Mouse (Mus musculus) ES-E14 (cell line): ENCODE results near the gene 1700034J05Rik. TPM values are rescaled to one million over a fixed set of nuclear protein-coding genes. Genes with fewer than 3 reads are reported as not detected.

Experiments used
- DNase-seq: peaks from one replicate; pipeline ENCODE4 v3.0.0-alpha.2; 2013; ENCODE audit warnings: low read depth, low spot score
- H3K27ac ChIP-seq: 2 replicates; pipeline ENCODE4 v1.5.1; 2012; ENCODE audit warnings: low read depth, mild to moderate bottlenecking, low read length, moderate library complexity, mixed read lengths; ENCODE audit not compliant: poor library complexity, insufficient read depth, severe bottlenecking
- H3K36me3 ChIP-seq: 2 replicates; pipeline ENCODE4 v1.6.1; 2012; ENCODE audit warnings: mild to moderate bottlenecking, low read length, moderate library complexity, mixed read lengths; ENCODE audit not compliant: control insufficient read depth, poor library complexity, insufficient read depth, severe bottlenecking
- H3K4me1 ChIP-seq, 2 experiments: fragments of 150-350 bp in 1 of 2; sonication (generic) in 1 of 2; 2 replicates each; pipeline ENCODE4 v1.6.1; 2012; ENCODE audit warnings: low read length in 2 of 2, mild to moderate bottlenecking in 1 of 2, mixed read lengths in 1 of 2; ENCODE audit not compliant: control insufficient read depth in 2 of 2, insufficient read depth in 2 of 2, poor library complexity in 1 of 2
- H3K4me3 ChIP-seq, 2 experiments: fragments of 150-350 bp in 1 of 2; sonication (generic) in 1 of 2; 2 replicates each; pipeline ENCODE4 v1.5.1; 2012; ENCODE audit warnings: low read length in 2 of 2, low read depth in 1 of 2, mild to moderate bottlenecking in 1 of 2, mixed read lengths in 1 of 2; ENCODE audit not compliant: insufficient read depth in 1 of 2, poor library complexity in 1 of 2, severe bottlenecking in 1 of 2
- H3K9ac ChIP-seq: 2 replicates; pipeline ENCODE4 v1.6.1; 2012; ENCODE audit warnings: low read depth, mild to moderate bottlenecking, low read length, mixed read lengths; ENCODE audit not compliant: poor library complexity, insufficient read depth, severe bottlenecking
- H3K9me3 ChIP-seq: fragments of 150-350 bp; sonication (generic); 2 replicates; pipeline ENCODE4 v1.6.1; 2012; ENCODE audit warnings: low read depth, mild to moderate bottlenecking, low read length; ENCODE audit not compliant: control insufficient read depth, insufficient read depth
- CHD2 ChIP-seq: IDR thresholded peaks from 2 replicates; pipeline ENCODE4 v1.6.1; 2014; ENCODE audit warnings: mild to moderate bottlenecking, low read depth, low read length, inconsistent platforms
- HCFC1 ChIP-seq: IDR thresholded peaks from 2 replicates; pipeline ENCODE4 v1.6.1; 2012; ENCODE audit warnings: low read length, inconsistent platforms, borderline replicate concordance; ENCODE audit not compliant: insufficient read depth
- MAFK ChIP-seq: IDR thresholded peaks from 2 replicates; pipeline ENCODE4 v1.6.1; 2014; ENCODE audit warnings: mild to moderate bottlenecking, low read depth, low read length, inconsistent platforms; ENCODE audit not compliant: insufficient read depth
- ZC3H11A ChIP-seq: IDR thresholded peaks from 2 replicates; pipeline ENCODE4 v1.6.1; 2012; ENCODE audit warnings: low read depth, mild to moderate bottlenecking, inconsistent platforms, low read length, borderline replicate concordance
- ZNF384 ChIP-seq: IDR thresholded peaks from 2 replicates; pipeline ENCODE4 v1.6.1; 2012; ENCODE audit warnings: low read depth, low read length, inconsistent platforms
- in situ Hi-C, 2 experiments: fragments of 600-800 bp; cut with MboI; formaldehyde crosslinking; loops; one replicate each; pipeline ENCODE4 v1.15.1; 2025; ENCODE audit warnings: low sequenced_read_pairs in 2 of 2, inconsistent platforms in 1 of 2; ENCODE audit not compliant: unreplicated experiment in 2 of 2
- total RNA-seq: library from RNA; depleted of rRNA; stranded (reverse); fragments of 300-350 nt; gene quantifications from 2 replicates; pipeline ENCODE4 v1.2.3, GENCODE M21; 2012

1700034J05Rik gene
- total RNA-seq, 1 experiment = 0.22 TPM

DNA sequence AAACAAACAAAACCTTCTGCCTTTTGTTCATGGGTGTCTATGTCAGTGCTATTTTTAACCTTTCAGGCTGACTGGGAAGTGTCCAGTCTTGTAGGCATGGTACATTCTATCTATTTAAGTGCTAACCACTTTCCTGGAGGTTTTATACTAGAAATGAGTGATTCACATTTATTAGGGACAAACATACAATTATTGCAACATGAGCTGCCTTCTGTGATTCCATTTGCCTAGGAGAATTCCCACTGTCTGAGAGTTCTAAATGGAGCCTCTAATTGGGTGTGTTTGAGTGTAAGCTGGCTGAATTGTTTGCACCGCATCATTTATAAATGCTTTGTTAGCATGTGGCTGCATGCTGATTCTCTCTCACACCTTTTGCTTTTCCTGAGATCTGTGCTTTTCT lies 38.4 kb downstream of the 1700034J05Rik start:
- no peak for TF ChIP-seq ZC3H11A
- no peak for TF ChIP-seq HCFC1
- no peak for TF ChIP-seq MAFK
- no peak for TF ChIP-seq CHD2
- no peak for TF ChIP-seq ZNF384
- no peak overlapping the region for H3K9ac ChIP-seq
- peaks cover 2 to 3% of the 10 kb centered on the region in 2 experiments; a peak in 2 of 4 replicates for H3K4me1 ChIP-seq
- no peaks in the 10 kb centered on the region; the same call in 1 of the 2 replicates for H3K36me3 ChIP-seq
- no peaks in the 10 kb centered on the region for H3K9me3 ChIP-seq
- in situ Hi-C loops = no loop called here
- no peak overlapping the region for H3K27ac ChIP-seq
- H3K4me3 ChIP-seq = no peak overlapping the region
- no peak for DNase-seq

DNA sequence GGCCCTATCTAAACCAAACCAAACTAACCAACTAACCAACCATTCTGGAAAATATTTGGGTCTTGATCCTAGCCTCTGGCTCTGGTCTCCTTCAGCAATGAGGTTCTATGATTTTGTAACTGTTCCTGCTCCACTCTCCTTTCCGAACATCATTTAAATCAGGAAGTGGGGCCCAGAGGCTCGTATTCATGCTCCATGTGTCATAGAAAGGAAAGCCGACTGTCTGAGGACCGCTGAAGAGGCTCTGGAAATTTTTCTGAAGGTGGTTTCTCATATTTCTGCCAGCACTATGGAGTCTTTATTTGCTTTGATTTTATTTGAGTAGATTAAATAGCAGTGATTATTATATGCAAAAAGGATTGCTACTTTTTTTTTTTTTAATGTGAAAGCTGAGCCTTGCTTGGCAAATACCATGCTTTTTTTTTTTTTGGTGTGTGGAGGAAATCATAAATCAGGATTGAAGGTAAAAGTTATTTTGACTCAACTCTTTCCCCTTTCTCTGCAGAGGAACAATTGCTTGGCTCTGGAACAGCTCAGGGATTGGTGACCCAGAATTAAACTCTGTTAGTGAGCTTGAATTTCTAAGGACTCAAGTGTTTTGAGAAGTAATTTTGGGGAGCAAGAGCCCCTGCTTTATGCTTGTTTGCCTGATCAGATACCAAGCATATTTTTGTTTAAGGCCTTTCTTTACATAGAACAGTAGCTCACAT lies 40.6 kb downstream of the 1700034J05Rik start:
- peaks cover 2 to 3% of the 10 kb centered on the region in 2 experiments; a peak in 2 of 4 replicates for H3K4me1 ChIP-seq
- in situ Hi-C loops = no loop called here
- H3K9ac ChIP-seq = no peak overlapping the region
- no peak overlapping the region for H3K27ac ChIP-seq
- no peaks in the 10 kb centered on the region for H3K9me3 ChIP-seq
- no peak for TF ChIP-seq CHD2
- DNase-seq = no peak
- H3K36me3 ChIP-seq = no peaks in the 10 kb centered on the region; the same call in 1 of the 2 replicates
- no peak overlapping the region for H3K4me3 ChIP-seq

DNA sequence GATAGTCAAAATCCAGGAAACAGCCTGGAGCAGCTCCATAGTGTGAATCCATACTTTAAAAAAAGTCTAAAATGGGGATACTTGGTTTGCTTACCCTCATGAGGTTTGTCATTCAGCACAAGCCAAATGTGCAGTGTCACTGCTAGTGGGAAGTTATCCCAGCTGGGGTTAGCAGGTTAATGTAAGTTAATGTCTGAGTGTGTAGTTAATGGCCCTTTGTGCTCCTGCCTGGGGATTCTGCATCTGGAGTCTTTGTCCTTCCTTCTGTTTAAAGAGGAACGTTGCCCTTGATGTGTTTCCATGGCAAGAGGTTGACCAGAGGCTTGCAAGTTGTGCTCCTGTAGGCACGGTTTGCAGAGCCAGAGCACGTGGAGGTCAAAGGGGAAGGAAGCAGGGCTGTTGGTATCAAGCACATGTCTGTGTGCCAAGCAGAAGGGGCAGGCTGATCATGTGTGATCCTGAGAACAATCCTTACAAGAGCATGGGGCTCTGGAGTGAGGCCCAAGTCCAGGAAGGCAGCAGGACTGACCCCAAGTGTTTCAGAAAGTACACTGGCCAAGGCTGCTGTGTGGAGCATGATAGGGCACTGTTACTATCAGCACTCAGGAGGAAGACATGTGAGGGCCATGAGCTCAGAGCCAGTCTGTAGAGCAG lies 41.3 kb downstream of the 1700034J05Rik start:
- Histone ChIP-seq H3K27ac (no peak overlapping the region), H3K9ac (no peak overlapping the region), H3K4me1 (peaks cover 2 to 3% of the 10 kb centered on the region in 2 experiments; a peak in 2 of 4 replicates), H3K4me3 (no peak overlapping the region), H3K36me3 (no peaks in the 10 kb centered on the region), H3K9me3 (no peaks in the 10 kb centered on the region)
- in situ Hi-C loops = no loop called here
- no peak for DNase-seq
- no peak for TF ChIP-seq ZC3H11A
- no peak for TF ChIP-seq ZNF384
- 0 out of 2 replicates have a peak, but pooled peaks have one; percentile 66 for TF ChIP-seq MAFK
- no peak for TF ChIP-seq CHD2

DNA sequence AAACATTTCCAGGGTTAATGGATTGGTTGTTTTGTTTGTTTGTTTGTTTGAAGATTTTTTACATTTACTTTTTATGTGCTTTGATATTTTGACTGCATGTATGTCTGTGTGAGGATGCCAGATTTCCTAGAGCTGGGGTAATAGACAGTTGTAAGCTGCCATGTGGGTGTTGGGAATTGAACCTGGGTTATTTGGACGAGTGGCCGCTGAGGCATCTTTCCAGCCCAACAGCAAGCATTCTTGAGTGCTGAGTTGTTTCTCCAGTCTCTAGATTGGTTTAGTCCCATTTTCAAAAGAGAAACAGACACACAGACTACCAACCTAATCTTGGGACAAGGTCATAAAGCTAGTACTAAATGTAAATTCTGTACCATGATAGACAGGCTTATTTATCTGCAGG lies 43.4 kb downstream of the 1700034J05Rik start:
- H3K27ac ChIP-seq = no peak overlapping the region
- peaks cover 2 to 3% of the 10 kb centered on the region in 2 experiments; a peak in 2 of 4 replicates for H3K4me1 ChIP-seq
- no peak overlapping the region for H3K4me3 ChIP-seq
- no peak for TF ChIP-seq ZNF384
- no peak for TF ChIP-seq CHD2
- TF ChIP-seq HCFC1 = no peak
- no peak for TF ChIP-seq MAFK
- TF ChIP-seq ZC3H11A = no peak
- no peaks in the 10 kb centered on the region for H3K36me3 ChIP-seq
- H3K9ac ChIP-seq = no peak overlapping the region
- no peak for DNase-seq
- in situ Hi-C loops = no loop called here
- no peaks in the 10 kb centered on the region for H3K9me3 ChIP-seq
